Mouse (Mus musculus) Patski (cell line): Measurements from ENCODE around the gene Lrrc18. TPM values are rescaled to one million over a fixed set of nuclear protein-coding genes. Genes with fewer than 3 reads are reported as not detected.

Source experiments
- ATAC-seq: fragments of 100-300 bp; one replicate; pipeline ENCODE4 v1.8.0; 2021
- CTCF ChIA-PET: fragments of 350-600 bp; sonication (Branson Sonifier 250); formaldehyde crosslinking; loops from one replicate; lab custom pipeline; 2022; ENCODE audit warnings: inconsistent platforms; lab: Charles Lee
- POLR2A ChIA-PET: fragments of 350-600 bp; sonication (Branson Sonifier 250); formaldehyde crosslinking; loops from one replicate; lab custom pipeline; 2022; ENCODE audit warnings: antibody characterized with exemption, inconsistent platforms; lab: Charles Lee
- DNase-seq: peaks from one replicate; pipeline ENCODE4 v3.0.0-alpha.2; 2011; ENCODE audit warnings: low read depth, low spot score
- H3K27me3 ChIP-seq: fragments of 371-371 bp; one replicate; pipeline ENCODE4 v1.5.1; 2021
- CTCF ChIP-seq: fragments of 100-300 bp; IDR thresholded peaks from one replicate; pipeline ENCODE4 v1.5.1; 2021
- in situ Hi-C: fragments of 300-500 bp; cut with MboI; formaldehyde crosslinking; loops from 3 replicates; pipeline ENCODE4 v1.11.1; 2018; ENCODE audit warnings: low pct_unique_long_range_greater_than_20kb, mixed read lengths
- polyA plus RNA-seq: library from polyadenylated mRNA; unstranded; gene quantifications from one replicate; pipeline ENCODE4 v1.2.3, GENCODE M21; 2021

Lrrc18 gene
- polyA plus RNA-seq, 1 experiment from 2014 or later, result not detected

DNA sequence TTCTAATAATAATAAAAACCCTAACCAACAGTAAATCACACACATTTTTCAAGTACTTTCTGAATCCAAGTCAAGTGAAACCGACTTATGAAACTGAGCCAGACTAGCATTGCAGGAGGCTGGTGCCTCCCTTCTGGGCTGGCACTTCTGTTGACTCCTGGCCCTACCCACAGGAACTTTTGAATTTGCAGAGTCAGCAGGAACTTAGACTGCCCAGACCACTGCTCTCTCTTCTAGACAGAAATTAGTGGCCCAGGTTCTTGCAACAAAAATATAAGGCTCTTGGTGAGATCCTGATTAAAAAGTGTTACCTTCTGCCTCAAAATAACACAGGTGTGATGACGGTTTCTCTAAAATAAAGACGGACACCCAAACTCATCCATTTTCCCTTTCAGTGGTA is 54.0 kb downstream of the Lrrc18 start:
- no peak for TF ChIP-seq CTCF
- ChIA-PET POLR2A (no interaction called here), CTCF (no interaction called here)
- peaks cover 13% of the 10 kb centered on the region for H3K27me3 ChIP-seq
- in situ Hi-C loops, result no loop called here
- DNase-seq (no peak), ATAC-seq (no peak)

DNA sequence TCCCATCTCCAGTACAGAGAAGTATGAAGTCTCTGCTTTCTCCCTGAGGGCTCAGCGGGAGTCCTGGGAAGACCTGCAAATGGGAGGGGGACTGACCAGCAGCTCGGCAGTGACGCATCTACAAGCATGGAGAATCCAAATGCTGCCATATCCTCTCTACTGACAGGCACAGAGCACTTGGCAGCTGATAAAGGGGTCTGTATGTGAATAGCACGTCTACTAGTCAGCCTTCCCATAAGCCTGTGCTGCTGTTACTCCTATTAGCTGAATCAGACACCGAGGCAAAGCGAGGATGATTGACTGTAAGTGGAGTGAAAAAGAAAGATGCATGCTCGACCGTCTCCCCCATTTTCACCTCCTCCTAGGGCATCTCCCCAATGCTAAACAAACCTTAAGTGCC is 62.3 kb downstream of the Lrrc18 start:
- ATAC-seq (no peak), DNase-seq (no peak)
- POLR2A ChIA-PET, result no interaction called here
- H3K27me3 ChIP-seq, result no peaks in the 10 kb centered on the region
- in situ Hi-C loops, result no loop called here
- CTCF ChIA-PET, result no interaction called here
- TF ChIP-seq CTCF, result no peak

DNA sequence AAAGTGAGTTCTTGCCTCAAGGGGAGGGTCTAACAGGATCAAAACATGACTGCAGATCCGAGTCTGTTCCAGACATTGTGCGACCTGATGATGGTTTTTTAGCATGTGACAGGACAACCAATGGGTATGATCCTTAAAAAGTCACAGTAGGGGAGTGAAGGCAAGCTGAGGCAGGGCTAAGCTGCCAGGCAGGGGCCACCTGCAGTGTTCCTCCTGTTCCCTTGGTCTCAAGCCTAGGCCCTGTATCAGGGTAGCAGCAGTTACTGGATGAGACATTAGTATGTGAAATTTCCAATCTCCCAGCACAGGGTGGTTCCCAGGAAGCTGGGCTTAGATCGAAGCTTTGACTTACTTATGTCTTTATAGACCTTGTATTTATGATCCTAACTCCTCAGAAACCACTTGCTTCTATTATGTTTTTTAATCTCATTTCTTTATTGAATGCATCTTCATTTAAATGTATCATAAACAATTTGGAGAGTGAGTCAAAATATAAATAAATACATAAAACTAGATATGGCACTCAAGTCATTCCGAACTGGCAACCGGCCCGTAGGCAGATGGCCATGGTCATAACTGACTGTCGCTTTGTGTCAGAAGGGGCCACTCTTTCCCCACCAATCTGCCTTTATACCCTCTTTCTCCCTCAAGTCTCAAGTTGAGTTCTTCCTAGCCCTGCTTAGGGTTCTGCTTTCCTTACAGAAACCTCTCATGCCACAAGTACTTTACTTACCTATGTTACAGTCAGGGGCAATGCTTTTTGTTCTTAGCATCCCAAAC is 67.9 kb downstream of the Lrrc18 start:
- DNase-seq, result no peak
- ChIA-PET POLR2A (no interaction called here), CTCF (no interaction called here)
- no peak for ATAC-seq
- in situ Hi-C loops, result no loop called here
- TF ChIP-seq CTCF, result no peak
- H3K27me3 ChIP-seq, result peaks cover 12% of the 10 kb centered on the region

DNA sequence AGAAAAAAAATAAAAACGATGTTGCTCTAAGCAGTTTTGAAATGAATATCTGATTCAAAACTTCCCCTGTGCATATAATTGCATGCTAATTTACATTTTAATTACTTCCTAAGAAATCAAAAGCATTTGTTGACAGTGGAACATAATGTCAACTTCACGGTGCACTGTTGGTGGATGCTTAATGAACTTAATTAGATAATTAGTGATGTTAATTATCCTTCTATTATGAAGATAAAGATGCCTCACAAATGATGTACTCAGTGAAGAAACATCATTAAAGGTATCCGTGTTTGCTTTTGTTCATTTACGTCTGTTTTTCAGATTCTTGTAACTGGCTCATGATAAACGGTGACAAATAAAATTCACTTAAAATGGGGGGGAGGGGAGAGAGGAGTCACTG is 71.8 kb downstream of the Lrrc18 start:
- in situ Hi-C loops, result no loop called here
- DNase-seq (no peak), ATAC-seq (no peak)
- TF ChIP-seq CTCF, result no peak
- ChIA-PET CTCF (no interaction called here), POLR2A (no interaction called here)
- peaks cover 12% of the 10 kb centered on the region for H3K27me3 ChIP-seq

Other genes with a start within 250 kb of the Lrrc18 start
- gene Tmem273, start 205.4 kb upstream of the Lrrc18 start, polyA plus RNA-seq, result not detected
- gene Fam170b, start 157.4 kb upstream of the Lrrc18 start, polyA plus RNA-seq, result not detected
- not detected for gene Vstm4, start 134.6 kb upstream of the Lrrc18 start, polyA plus RNA-seq
- not detected for gene Wdfy4, start 194.1 kb downstream of the Lrrc18 start, polyA plus RNA-seq
- gene Arhgap22, start 222.6 kb downstream of the Lrrc18 start, polyA plus RNA-seq, result 11.1 TPM